Mouse (Mus musculus) neural tube, embryonic 11.5 days (tissue): ENCODE measurements around the gene Zfpl1. TPM values are rescaled to one million over a fixed set of nuclear protein-coding genes. Genes with fewer than 3 reads are reported as not detected.

Source experiments
- ATAC-seq: fragments of 200-750 bp; cut with Nextera tagmentation; 2 replicates; pipeline ENCODE4 v1.8.0; 2017; ENCODE audit warnings: moderate number of reproducible peaks, mild to moderate bottlenecking, moderate TSS enrichment, moderate library complexity; ENCODE audit not compliant: insufficient read depth, low FRiP score, low TSS enrichment
- DNase-seq: peaks from one replicate; pipeline ENCODE4 v3.0.0-alpha.2; 2015; ENCODE audit warnings: low spot score
- H3K27ac ChIP-seq: fragments of 300-500 bp; sonication (generic); 2 replicates; pipeline ENCODE4 v1.5.1; 2014; ENCODE audit warnings: low read depth, mild to moderate bottlenecking, low read length
- H3K27me3 ChIP-seq: fragments of 300-500 bp; sonication (generic); 2 replicates; pipeline ENCODE4 v1.6.1; 2014; ENCODE audit warnings: mild to moderate bottlenecking, low read length, mixed read lengths; ENCODE audit not compliant: control insufficient read depth, insufficient read depth
- H3K36me3 ChIP-seq: fragments of 300-500 bp; sonication (generic); 2 replicates; pipeline ENCODE4 v1.6.1; 2014; ENCODE audit warnings: mild to moderate bottlenecking, low read length, moderate library complexity, mixed read lengths; ENCODE audit not compliant: control insufficient read depth, insufficient read depth
- H3K4me1 ChIP-seq: fragments of 300-500 bp; sonication (generic); 2 replicates; pipeline ENCODE4 v1.6.1; 2014; ENCODE audit warnings: low read length, mixed read lengths; ENCODE audit not compliant: control insufficient read depth, insufficient read depth
- H3K4me2 ChIP-seq: fragments of 300-500 bp; sonication (generic); 2 replicates; pipeline ENCODE4 v1.6.1; 2014; ENCODE audit warnings: low read depth, mild to moderate bottlenecking, moderate library complexity
- H3K4me3 ChIP-seq: fragments of 300-500 bp; sonication (generic); 2 replicates; pipeline ENCODE4 v1.5.1; 2014; ENCODE audit warnings: low read depth, low read length
- H3K9ac ChIP-seq: fragments of 300-500 bp; sonication (generic); 2 replicates; pipeline ENCODE4 v1.6.1; 2014; ENCODE audit warnings: mild to moderate bottlenecking, low read length
- H3K9me3 ChIP-seq: fragments of 300-500 bp; sonication (generic); 2 replicates; pipeline ENCODE4 v1.6.1; 2016; ENCODE audit warnings: low read length; ENCODE audit not compliant: control insufficient read depth
- WGBS: fragments of 180-500 bp; shearing (Covaris S2); extraction: QIAGEN DNeasy Blood & Tissue Kit; methylation state at CpG from one replicate; pipeline ENCODE4 v1.1.7; 2014; 5-methylcytosine and 5-hydroxymethylcytosine counted together
- polyA plus RNA-seq: library from polyadenylated mRNA; unstranded; fragments of >200 nt; fragmentation: Nextera tagmentation; extraction: Ambion mirVana; gene quantifications from 2 replicates; pipeline ENCODE4 v1.2.1, GENCODE M21; 2014

Zfpl1 gene
- polyA plus RNA-seq, 1 experiment from 2014 or later: 74.3 TPM

DNA sequence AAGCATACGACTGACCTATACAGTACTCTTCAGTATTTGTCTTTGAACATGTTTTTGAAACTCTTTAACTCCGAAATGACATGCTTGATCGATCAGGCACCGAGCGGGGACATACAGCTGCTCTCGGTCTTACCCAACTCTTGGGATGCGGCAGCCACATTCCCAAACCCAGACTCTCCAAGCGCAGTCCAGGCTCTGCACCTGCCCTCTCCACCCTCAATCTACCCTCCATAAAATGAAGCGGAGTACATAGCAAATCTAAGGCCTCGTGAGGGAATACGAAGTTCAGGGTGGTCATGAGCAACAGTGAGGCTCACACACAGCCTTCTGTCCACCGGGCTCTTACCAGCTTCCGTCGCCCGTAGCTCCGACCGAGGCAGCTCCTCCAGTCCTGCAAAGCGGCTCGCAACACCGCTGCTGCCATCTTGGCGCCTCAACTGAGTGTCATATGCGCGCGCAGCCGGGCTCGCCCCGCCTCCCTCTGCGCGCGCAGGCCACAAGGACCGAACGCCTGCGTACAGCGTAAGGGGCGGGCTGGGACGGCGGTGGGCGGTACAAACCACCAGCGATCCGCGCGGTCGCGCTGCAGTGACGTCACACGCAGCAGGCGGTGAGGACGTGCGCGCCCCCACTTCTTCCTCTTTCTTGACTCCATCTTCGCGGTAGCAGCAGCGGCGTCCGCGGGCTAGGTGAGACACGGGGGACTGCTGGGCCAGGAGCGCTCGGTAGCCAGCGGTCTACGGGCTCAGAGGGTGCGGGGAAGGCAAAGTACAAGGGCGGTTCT lies 27.3 kb downstream of the Zfpl1 start, which contains the start of the genes Mrpl49 and Fau:
Mrpl49 (minus strand) TSS at position 473 of the 784 bp plus-strand sequence.
Fau (plus strand) TSS at position 532 of the 784 bp plus-strand sequence.
- peaks cover 19% of the 10 kb centered on the region for H3K4me1 ChIP-seq
- DNase-seq (peak; percentile 100), ATAC-seq (peak; percentile 85)
- WGBS: under 1% methylated on average over 57 of the region's 63 CpGs
- peak within 1 kb of the TSS; percentile 77 for H3K4me3 ChIP-seq
- H3K27ac ChIP-seq: peak within 1 kb of the TSS; percentile 45; the same call in 1 of the 2 replicates
- H3K27me3 ChIP-seq: no peaks in the 10 kb centered on the region
- peaks cover 12% of the 10 kb centered on the region for H3K36me3 ChIP-seq
- H3K9me3 ChIP-seq: no peaks in the 10 kb centered on the region
- peak within 1 kb of the TSS; percentile 69 for H3K9ac ChIP-seq
- H3K4me2 ChIP-seq: peak within 1 kb of the TSS; percentile 76

DNA sequence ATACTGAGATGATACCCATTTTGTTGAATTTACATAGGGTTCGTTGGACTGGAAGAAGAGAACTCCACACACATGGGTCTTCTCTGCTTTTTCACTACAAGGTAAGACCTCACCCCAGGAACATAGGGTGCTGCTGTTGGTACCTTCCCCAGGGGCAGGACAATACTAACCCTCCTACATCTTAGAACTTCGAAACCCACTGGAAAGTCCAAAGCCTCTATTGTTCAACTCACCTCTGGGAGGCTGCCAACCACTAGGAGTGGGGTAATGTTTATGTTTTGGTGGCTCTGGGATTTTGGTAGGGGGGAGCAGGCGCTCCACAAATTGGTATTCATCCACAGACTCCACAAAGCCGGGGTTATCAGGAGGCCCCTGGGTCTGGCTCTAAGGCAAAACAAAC lies 28.1 kb downstream of the Zfpl1 start:
- Histone ChIP-seq H3K4me1 (peaks cover 11% of the 10 kb centered on the region; the same call in 1 of the 2 replicates), H3K4me3 (peak overlapping the region; percentile 77), H3K9me3 (no peaks in the 10 kb centered on the region), H3K27ac (no peak overlapping the region), H3K4me2 (peak overlapping the region; percentile 45), H3K27me3 (no peaks in the 10 kb centered on the region), H3K9ac (peak overlapping the region; percentile 69), H3K36me3 (peaks cover 12% of the 10 kb centered on the region)
- ATAC-seq (no peak), DNase-seq (no peak)
- WGBS: 68% methylated on average over 4 of the region's 4 CpGs

GRCm38 (mm10) chr19:6054296-6054695 lies 30.5 kb downstream of the Zfpl1 start:
- H3K4me2 ChIP-seq: no peak overlapping the region
- no peaks in the 10 kb centered on the region for H3K9me3 ChIP-seq
- H3K4me3 ChIP-seq: no peak overlapping the region
- H3K4me1 ChIP-seq: peaks cover 10% of the 10 kb centered on the region; the same call in 1 of the 2 replicates
- WGBS: 92% methylated on average over 5 of the region's 5 CpGs
- no peak for ATAC-seq
- no peak overlapping the region for H3K9ac ChIP-seq
- H3K36me3 ChIP-seq: peaks cover 27% of the 10 kb centered on the region
- DNase-seq: no peak
- no peaks in the 10 kb centered on the region for H3K27me3 ChIP-seq
- H3K27ac ChIP-seq: no peak overlapping the region

- H3K27ac ChIP-seq: no peak overlapping the region
- peaks cover 34% of the 10 kb centered on the region for H3K36me3 ChIP-seq
- no peaks in the 10 kb centered on the region for H3K27me3 ChIP-seq
- ATAC-seq (no peak), DNase-seq (no peak)
- H3K4me3 ChIP-seq: no peak overlapping the region
- H3K4me1 ChIP-seq: peaks cover 8% of the 10 kb centered on the region; the same call in 1 of the 2 replicates
- no peaks in the 10 kb centered on the region for H3K9me3 ChIP-seq
- no peak overlapping the region for H3K4me2 ChIP-seq
- no peak overlapping the region for H3K9ac ChIP-seq
- whole genome bisulfite sequencing: 92% methylated on average over 7 of the region's 7 CpGs
These were observed 32.2 kb downstream of the Zfpl1 start for GRCm38 (mm10) chr19:6052516-6052915.

- no peaks in the 10 kb centered on the region for H3K9me3 ChIP-seq
- H3K4me3 ChIP-seq: no peak overlapping the region
- H3K4me1 ChIP-seq: peaks cover 10% of the 10 kb centered on the region
- H3K4me2 ChIP-seq: no peak overlapping the region
- no peak overlapping the region for H3K9ac ChIP-seq
- H3K27me3 ChIP-seq: no peaks in the 10 kb centered on the region
- ATAC-seq (no peak), DNase-seq (no peak)
- peaks cover 27% of the 10 kb centered on the region for H3K36me3 ChIP-seq
- 92% methylated on average over 11 of the region's 11 CpGs for WGBS
- no peak overlapping the region for H3K27ac ChIP-seq
These were observed 35.9 kb downstream of the Zfpl1 start for GRCm38 (mm10) chr19:6048681-6049410.

DNA sequence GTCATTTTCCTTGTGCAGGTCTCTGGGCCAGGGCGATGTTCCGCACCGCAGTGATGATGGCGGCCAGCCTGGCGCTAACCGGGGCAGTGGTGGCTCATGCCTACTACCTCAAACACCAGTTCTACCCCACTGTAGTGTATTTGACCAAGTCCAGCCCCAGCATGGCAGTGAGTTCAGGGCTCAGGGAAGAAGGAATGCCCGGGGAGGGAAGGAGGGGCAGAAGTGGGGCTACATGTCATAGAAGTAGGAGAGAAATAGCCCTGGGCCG lies 36.9 kb downstream of the Zfpl1 start:
- H3K9ac ChIP-seq: peak overlapping the region; percentile 93
- H3K27ac ChIP-seq: no peak overlapping the region
- WGBS: 87% methylated on average over 8 of the region's 8 CpGs
- H3K36me3 ChIP-seq: peaks cover 25% of the 10 kb centered on the region
- H3K4me3 ChIP-seq: peak overlapping the region; percentile 93
- H3K4me2 ChIP-seq: peak overlapping the region; percentile 92
- ATAC-seq (no peak), DNase-seq (no peak)
- H3K4me1 ChIP-seq: peaks cover 10% of the 10 kb centered on the region
- H3K9me3 ChIP-seq: no peaks in the 10 kb centered on the region
- H3K27me3 ChIP-seq: no peaks in the 10 kb centered on the region

DNA sequence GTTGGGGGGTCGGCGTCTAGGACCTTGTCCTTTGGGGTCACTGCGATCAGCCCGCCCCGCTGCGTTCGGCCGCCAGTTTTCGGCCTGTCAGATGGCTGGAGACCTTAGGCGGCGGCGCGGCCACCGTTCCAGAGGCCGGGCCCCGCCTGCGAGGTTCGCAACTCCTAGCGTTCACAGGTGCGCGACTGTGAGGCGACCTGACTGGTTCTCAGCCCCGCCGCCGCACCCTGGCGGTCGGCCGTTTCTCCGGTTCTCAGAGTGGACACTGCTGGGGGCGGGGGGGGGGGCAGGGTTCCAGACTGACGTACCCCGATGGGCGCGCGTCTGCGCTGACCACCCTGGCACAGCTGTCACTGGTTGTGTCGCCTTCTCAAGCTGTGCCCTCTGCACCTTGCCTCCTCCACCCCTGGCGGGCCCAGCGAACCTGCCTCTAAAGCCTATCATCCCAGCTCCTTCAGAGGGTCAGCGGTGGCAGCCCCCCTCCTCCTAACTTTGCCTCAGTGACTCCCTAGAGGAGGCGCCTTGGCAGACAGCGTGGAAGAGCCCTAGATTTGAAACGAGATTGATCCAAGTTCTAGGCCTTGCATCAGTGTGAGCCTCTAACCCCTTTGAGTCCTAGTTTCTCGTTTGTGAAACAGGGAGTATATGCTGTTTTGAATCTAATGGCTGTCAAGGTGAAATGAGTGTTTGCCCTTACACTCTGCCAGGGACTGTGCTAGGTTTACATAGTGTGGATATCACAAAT lies 37.4 kb downstream of the Zfpl1 start:
- peak; percentile 16 for ATAC-seq
- Histone ChIP-seq H3K27me3 (no peaks in the 10 kb centered on the region), H3K4me1 (peaks cover 10% of the 10 kb centered on the region), H3K4me2 (peak overlapping the region; percentile 92), H3K9ac (peak overlapping the region; percentile 93), H3K9me3 (no peaks in the 10 kb centered on the region), H3K4me3 (peak overlapping the region; percentile 93), H3K27ac (peak overlapping the region; percentile 98), H3K36me3 (peaks cover 24% of the 10 kb centered on the region)
- 2% methylated on average over 44 of the region's 44 CpGs for WGBS
- DNase-seq: no peak

DNA sequence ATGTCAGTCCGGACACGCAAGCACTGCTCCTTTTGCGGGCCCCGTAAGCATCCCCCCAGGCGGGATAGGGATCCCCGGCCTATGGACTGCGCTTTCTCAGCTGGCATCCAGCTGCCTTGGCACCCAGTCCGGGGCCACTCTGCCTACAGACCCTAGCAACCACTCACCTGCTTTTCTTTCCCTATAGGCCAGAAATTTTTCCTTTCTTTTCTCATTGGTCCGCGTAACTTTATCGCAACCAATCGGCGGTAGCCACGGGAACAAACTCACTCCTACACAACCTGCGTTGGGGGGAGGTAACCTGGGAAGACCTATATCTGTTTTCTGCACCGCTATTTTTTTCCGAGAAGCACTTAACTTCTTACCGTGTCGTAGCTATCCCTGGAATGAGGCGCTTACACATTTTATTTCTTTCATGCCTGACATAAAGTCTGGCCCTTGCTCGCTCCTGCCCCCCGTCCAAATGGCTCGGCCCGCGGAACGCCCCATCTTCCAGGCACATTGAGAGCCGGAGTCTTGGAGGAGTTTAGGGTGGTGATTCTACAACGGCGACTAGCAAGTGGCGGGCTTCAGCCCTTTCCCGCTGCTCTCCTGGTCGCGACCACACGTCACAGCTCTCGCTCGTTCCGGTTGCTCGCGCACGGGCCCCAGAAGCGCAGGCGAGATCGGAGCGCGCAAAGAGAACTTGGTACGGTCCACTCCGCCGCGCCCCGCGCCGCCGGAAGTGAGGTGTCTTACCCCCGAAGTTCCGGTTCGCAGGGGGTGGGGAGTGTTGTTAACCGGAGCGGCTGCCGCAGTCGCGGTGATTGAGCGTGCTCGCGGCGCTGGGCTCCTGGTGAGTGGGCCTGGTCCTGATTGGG lies 38.2 kb downstream of the Zfpl1 start, which contains the start of gene Syvn1:
Syvn1 (plus strand) TSS at position 283 of the 860 bp plus-strand sequence.
- Histone ChIP-seq H3K4me1 (peaks cover 10% of the 10 kb centered on the region), H3K36me3 (peaks cover 22% of the 10 kb centered on the region), H3K27me3 (no peaks in the 10 kb centered on the region), H3K4me3 (peak within 1 kb of the TSS; percentile 93), H3K27ac (peak within 1 kb of the TSS; percentile 98), H3K4me2 (peak within 1 kb of the TSS; percentile 92), H3K9ac (peak within 1 kb of the TSS; percentile 93), H3K9me3 (no peaks in the 10 kb centered on the region)
- peak; percentile 92 for DNase-seq
- under 1% methylated on average over 65 of the region's 65 CpGs for WGBS
- ATAC-seq: peak; percentile 88
